Mouse (Mus musculus) cerebellum, adult 11-12 months (tissue): Measurements from ENCODE around the gene Pear1.

ENCODE experiments used
- DNase-seq: peaks from one replicate; pipeline ENCODE4 v3.0.0; 2022

Pear1 gene

DNA sequence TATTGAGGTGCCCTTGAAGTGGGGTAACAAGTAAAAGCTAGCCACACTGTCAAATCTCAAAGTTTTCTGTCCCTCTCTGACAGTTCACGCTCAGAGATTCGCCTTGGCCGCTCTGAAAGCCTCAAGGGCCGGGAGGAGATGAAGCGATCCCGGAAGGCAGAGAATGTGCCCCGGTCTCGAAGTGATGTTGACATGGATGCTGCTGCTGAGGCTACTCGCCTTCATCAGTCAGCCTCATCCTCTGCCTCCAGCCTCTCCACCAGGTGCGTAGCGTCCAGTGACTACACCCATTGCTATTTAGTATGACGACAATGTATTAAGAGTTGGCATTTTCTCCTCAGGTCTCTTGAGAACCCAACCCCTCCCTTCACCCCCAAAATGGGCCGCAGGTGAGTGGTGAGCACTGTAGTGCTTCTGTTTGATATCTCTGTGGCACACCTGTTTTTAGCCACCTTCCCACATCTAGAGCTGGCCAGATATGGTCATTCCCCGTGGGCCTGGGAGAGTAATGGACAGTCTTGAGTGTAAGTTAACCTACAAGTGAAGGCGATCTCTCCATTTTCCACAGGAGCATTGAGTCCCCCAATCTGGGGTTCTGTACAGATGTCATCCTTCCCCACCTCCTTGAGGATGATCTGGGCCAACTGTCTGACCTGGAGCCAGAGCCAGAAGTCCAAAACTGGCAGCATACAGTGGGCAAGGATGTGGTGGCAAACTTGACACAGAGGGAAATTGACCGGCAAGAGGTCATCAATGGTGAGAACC is 98.5 kb downstream of the Pear1 start:
- DNase-seq, result no peak

DNA sequence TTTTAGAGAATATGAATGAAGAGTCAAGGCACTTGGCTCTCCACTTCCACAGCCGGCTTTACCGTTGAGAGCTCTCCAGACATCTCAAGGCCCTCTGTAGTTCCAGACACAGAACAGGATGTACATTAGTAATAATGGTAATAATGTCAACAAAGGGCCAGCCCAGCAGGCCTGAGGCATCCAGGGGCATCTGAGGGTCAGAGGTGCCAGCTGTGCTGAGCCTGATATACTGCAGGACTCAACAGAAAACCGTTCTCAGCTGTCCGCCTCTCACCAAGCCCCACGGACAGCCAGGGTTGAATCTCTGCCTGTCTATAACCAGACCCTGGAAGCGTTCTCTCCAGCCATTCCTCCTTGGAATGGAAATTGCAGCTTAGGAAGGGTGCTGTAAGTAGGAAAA is 99.5 kb downstream of the Pear1 start:
- DNase-seq, result no peak

GRCm38 (mm10) chr3:87718525-87718924 is 105.6 kb downstream of the Pear1 start:
- no peak for DNase-seq
